Mouse (Mus musculus) myocyte (in vitro differentiated cells): ENCODE measurements around the gene Afg3l1.

Experiments
- MAX ChIP-seq: IDR thresholded peaks from one replicate; pipeline ENCODE4 v1.6.1; 2011; ENCODE audit warnings: low read depth, mild to moderate bottlenecking, control low read depth
- POLR2A ChIP-seq: IDR thresholded peaks from one replicate; pipeline ENCODE4 v1.6.1; 2011; ENCODE audit warnings: low read depth, mild to moderate bottlenecking, control low read depth, moderate library complexity; ENCODE audit not compliant: insufficient read length
- TCF3 ChIP-seq: IDR thresholded peaks from one replicate; pipeline ENCODE4 v1.6.1; 2011; ENCODE audit warnings: low read depth, control low read depth; ENCODE audit not compliant: insufficient read length

DNA sequence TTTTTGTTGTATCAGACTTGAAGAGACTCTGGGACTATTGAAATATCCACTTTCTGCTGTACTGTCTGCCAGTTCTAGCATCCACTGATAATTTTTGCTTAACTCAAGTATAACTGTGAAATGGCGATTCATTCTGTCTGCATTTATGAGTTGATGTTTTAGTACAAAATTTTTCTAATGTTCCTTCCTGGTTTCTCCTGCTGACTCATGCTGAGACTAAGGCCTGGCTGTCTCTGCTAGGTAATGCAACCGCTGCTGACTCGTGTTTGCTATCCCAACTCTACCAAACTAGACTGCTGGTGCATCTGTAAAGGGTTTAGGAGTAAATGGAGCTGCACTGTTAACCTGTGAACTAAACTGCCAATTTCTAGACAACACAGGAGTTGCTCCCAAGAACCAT, 10.2 kb upstream of the Afg3l1 start:
- TF ChIP-seq POLR2A: no peak
- no peak for TF ChIP-seq MAX
- TF ChIP-seq TCF3: no peak
